Mouse (Mus musculus): ENCODE data around the gene Nipal4. TPM values are rescaled to one million over a fixed set of nuclear protein-coding genes. Genes with fewer than 3 reads are reported as not detected.

Gene Nipal4
- polyA plus RNA-seq, 1 experiment from 2014 or later: 0.11 TPM

- no peak for ATAC-seq (ENCODE audit: low read depth)
- peaks cover 56% of the 10 kb centered on the region for H3K36me3 ChIP-seq
- no peak overlapping the region for H3K27ac ChIP-seq (replicated peaks)
- no peaks in the 10 kb centered on the region for H3K4me1 ChIP-seq (replicated peaks)
- no peaks in the 10 kb centered on the region for H3K27me3 ChIP-seq
- no peak overlapping the region for H3K4me3 ChIP-seq
- H3K9ac ChIP-seq: no peak overlapping the region
- H3K9me3 ChIP-seq: no peaks in the 10 kb centered on the region
- no peak overlapping the region for H3K4me2 ChIP-seq
- WGBS: 86% methylated on average over 11 of the region's 11 CpGs
Observed at GRCm38 (mm10) chr11:46145163-46145875, 21.0 kb downstream of the Nipal4 start.

GRCm38 (mm10) chr11:46143342-46143741 lies 23.0 kb downstream of the Nipal4 start:
- no peak overlapping the region for H3K27ac ChIP-seq (replicated peaks)
- H3K36me3 ChIP-seq: peaks cover 76% of the 10 kb centered on the region
- ATAC-seq (ENCODE audit: low read depth): no peak
- no peak overlapping the region for H3K4me3 ChIP-seq
- no peaks in the 10 kb centered on the region for H3K9me3 ChIP-seq
- no peak overlapping the region for H3K9ac ChIP-seq
- no peaks in the 10 kb centered on the region for H3K27me3 ChIP-seq
- no peak overlapping the region for H3K4me2 ChIP-seq
- 84% methylated on average over 6 of the region's 6 CpGs for WGBS
- H3K4me1 ChIP-seq (replicated peaks): no peaks in the 10 kb centered on the region

DNA sequence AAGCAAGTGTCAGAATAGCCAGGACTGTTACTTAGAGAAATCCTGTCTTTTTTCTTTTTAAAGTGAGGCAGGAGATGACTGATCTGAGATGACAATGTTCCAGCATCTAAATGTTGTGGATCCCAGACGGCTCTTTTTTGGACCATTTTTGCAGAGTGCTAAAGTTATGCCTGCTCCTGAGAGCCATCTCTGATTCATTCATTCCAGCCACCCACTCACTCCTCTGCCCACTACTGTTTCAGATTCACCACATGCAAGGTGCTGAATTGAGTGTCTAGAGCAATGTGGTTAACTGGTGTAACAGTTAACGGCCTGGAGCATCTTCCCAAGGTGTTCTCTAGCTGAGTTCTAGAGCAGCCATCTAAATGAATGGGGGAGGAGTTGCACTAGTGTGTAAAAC lies 31.4 kb downstream of the Nipal4 start:
- WGBS: 93% methylated on average over 2 of the region's 2 CpGs
- ATAC-seq (ENCODE audit: low read depth): no peak
- no peak overlapping the region for H3K4me3 ChIP-seq
- no peak overlapping the region for H3K9ac ChIP-seq
- peaks cover 77% of the 10 kb centered on the region for H3K36me3 ChIP-seq
- no peak overlapping the region for H3K4me2 ChIP-seq
- no peaks in the 10 kb centered on the region for H3K4me1 ChIP-seq (replicated peaks)
- H3K9me3 ChIP-seq: no peaks in the 10 kb centered on the region
- H3K27ac ChIP-seq (replicated peaks): no peak overlapping the region
- H3K27me3 ChIP-seq: no peaks in the 10 kb centered on the region

- 91% methylated on average over 17 of the region's 17 CpGs for WGBS
- H3K9me3 ChIP-seq: no peaks in the 10 kb centered on the region
- no peak overlapping the region for H3K4me2 ChIP-seq
- H3K4me3 ChIP-seq: no peak overlapping the region
- no peak overlapping the region for H3K9ac ChIP-seq
- no peaks in the 10 kb centered on the region for H3K27me3 ChIP-seq
- H3K4me1 ChIP-seq (replicated peaks): no peaks in the 10 kb centered on the region
- no peak for ATAC-seq (ENCODE audit: low read depth)
- H3K27ac ChIP-seq (replicated peaks): no peak overlapping the region
- H3K36me3 ChIP-seq: peaks cover 69% of the 10 kb centered on the region
Observed at GRCm38 (mm10) chr11:46131022-46131986, 35.0 kb downstream of the Nipal4 start.

DNA sequence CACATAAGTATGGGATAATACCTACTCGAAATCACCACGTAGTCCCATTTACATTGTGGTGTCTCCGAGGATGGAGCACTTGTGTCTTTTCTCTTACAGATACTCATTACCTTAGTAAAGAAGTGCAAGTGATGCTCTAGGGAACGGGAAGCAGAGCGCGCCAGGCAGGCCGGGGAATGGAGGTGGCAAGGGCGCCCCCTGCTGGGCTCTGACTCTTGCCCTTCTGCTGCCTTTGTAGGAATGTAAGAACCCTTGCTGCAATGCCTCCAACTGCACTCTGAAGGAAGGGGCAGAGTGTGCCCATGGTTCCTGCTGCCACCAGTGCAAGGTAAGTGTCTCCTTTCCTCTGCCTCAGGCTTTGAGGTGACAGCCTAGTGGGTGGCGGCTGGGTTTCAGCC lies 37.8 kb downstream of the Nipal4 start:
- no peak for ATAC-seq (ENCODE audit: low read depth)
- Histone ChIP-seq H3K9me3 (no peaks in the 10 kb centered on the region), H3K27me3 (no peaks in the 10 kb centered on the region), H3K27ac (replicated peaks) (no peak overlapping the region), H3K4me2 (no peak overlapping the region), H3K4me1 (replicated peaks) (no peaks in the 10 kb centered on the region), H3K9ac (no peak overlapping the region), H3K4me3 (no peak overlapping the region), H3K36me3 (peaks cover 68% of the 10 kb centered on the region)
- WGBS: 66% methylated on average over 9 of the region's 9 CpGs

DNA sequence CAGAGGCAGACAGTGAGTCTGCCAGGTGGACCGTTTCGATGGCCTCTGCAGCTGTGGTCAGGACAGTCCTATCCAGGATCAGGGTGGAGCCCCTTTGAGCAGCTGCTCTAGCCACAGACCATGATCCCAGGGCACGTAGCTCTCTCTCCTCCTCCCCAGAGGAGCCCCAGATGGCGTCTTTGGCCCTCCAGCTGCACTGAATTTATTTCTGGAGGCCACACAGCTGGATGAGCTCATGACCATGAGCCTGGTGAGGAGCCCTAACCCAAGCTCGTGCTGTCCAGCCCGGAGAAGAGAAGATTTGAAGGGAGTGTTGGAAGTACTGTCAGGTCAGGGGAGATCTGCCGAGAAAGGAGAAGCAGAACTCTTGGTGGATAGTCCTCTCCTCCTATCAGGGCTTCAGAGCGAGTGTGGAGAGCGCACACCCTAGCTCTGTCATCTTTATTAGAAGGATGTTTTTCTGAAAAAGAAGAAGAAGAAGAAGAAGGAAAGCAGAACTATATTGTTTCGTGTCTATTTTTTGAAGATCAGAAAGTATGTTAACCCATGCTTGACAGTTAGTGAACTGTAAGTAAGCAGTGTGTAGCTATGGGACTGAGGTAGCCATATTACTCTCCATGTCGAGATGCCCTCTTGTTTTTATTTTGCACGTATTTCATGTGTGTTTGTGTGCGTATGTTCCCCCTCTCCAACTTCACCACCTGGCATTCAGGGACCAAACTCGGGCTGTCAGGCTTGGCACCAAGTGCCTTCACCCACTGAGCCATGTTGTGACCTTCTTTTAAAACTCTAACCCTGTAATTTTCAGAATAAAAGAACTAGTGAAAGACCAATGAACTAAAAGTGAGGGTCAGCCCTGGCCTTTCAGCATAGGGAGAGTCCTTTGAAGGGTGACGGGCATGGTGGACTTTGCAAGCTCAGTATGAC lies 38.4 kb downstream of the Nipal4 start:
- WGBS: 84% methylated on average over 15 of the region's 15 CpGs
- Histone ChIP-seq H3K4me3 (no peak overlapping the region), H3K4me1 (replicated peaks) (no peaks in the 10 kb centered on the region), H3K27me3 (no peaks in the 10 kb centered on the region), H3K27ac (replicated peaks) (no peak overlapping the region), H3K9me3 (no peaks in the 10 kb centered on the region), H3K4me2 (no peak overlapping the region), H3K36me3 (peaks cover 74% of the 10 kb centered on the region), H3K9ac (no peak overlapping the region)
- ATAC-seq (ENCODE audit: low read depth): no peak

DNA sequence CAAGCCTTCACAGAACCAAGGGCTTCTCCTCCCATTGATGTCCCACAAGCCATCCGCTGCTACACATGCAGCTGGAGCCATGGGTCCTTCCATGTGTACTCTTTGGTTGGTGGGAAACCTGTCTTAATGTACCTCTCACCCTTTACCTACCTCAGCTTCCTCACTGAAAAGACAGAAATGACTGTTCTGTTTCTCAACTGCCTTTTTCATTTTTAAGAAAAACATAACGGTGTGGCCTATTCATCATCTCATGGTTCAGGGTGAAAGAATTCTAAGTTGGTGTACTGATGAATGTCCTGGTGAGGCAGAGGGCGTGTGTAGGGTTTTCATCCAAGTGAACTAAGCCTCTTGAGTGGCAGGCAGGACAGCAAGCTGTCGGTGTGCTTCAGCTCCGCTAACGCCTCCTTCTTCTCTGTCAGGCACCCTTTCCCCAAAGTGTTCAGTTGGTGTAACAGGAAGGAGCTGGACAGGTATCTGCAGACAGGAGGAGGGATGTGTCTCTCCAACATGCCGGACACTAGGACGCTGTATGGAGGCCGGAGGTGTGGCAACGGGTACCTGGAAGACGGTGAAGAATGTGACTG lies 39.4 kb downstream of the Nipal4 start:
- 94% methylated on average over 11 of the region's 11 CpGs for WGBS
- Histone ChIP-seq H3K9ac (no peak overlapping the region), H3K36me3 (peaks cover 79% of the 10 kb centered on the region), H3K4me2 (no peak overlapping the region), H3K4me3 (no peak overlapping the region), H3K4me1 (replicated peaks) (no peaks in the 10 kb centered on the region), H3K27ac (replicated peaks) (no peak overlapping the region), H3K9me3 (no peaks in the 10 kb centered on the region), H3K27me3 (no peaks in the 10 kb centered on the region)
- ATAC-seq (ENCODE audit: low read depth): no peak

DNA sequence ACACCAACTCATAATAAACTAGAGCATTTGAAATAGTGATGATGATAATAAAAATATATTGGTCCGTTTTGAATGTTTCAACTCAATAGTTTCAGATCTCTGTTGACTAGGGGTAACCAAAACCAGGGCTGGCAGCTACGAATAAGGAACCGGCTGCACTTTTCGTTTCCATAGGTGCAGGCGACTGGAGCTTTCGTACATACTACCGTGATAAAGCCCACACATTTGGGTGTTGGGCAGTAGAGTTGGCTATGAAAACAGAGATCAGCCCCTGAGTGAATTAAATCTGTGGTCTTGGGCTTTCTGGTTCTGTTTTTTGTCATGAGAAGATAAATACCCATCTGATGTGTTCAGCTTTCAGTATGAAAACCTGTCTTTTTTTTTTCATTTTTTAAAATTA lies 40.0 kb downstream of the Nipal4 start:
- WGBS: 94% methylated on average over 7 of the region's 7 CpGs
- H3K4me3 ChIP-seq: no peak overlapping the region
- H3K9me3 ChIP-seq: no peaks in the 10 kb centered on the region
- no peak overlapping the region for H3K27ac ChIP-seq (replicated peaks)
- no peak overlapping the region for H3K9ac ChIP-seq
- no peaks in the 10 kb centered on the region for H3K27me3 ChIP-seq
- H3K4me2 ChIP-seq: no peak overlapping the region
- ATAC-seq (ENCODE audit: low read depth): no peak
- peaks cover 78% of the 10 kb centered on the region for H3K36me3 ChIP-seq
- no peaks in the 10 kb centered on the region for H3K4me1 ChIP-seq (replicated peaks)

DNA sequence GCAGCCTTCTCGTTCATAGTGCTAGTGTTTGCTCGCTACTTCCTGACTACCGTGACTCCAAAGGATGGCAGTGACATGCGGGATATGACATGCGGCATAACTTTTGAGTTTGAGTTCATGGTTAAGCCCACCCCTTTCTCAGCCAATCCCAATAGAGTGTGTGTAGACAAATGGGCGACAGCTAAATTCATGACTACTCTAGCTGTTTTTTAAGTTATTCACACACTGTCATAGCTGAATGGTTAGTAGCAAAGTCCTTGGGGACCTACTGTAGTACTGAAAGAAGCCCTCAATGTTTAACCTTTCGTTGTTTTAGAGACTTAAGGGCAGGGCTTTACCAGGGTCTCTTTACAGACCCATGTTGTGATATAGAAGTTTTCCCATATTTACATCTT lies 40.5 kb downstream of the Nipal4 start:
- no peaks in the 10 kb centered on the region for H3K27me3 ChIP-seq
- no peak overlapping the region for H3K27ac ChIP-seq (replicated peaks)
- H3K9me3 ChIP-seq: no peaks in the 10 kb centered on the region
- ATAC-seq (ENCODE audit: low read depth): no peak
- no peak overlapping the region for H3K9ac ChIP-seq
- H3K4me1 ChIP-seq (replicated peaks): no peaks in the 10 kb centered on the region
- no peak overlapping the region for H3K4me2 ChIP-seq
- WGBS: 94% methylated on average over 7 of the region's 7 CpGs
- no peak overlapping the region for H3K4me3 ChIP-seq
- H3K36me3 ChIP-seq: peaks cover 79% of the 10 kb centered on the region

- WGBS: 92% methylated on average over 12 of the region's 12 CpGs
- peaks cover 79% of the 10 kb centered on the region for H3K36me3 ChIP-seq
Observed at GRCm38 (mm10) chr11:46125093-46125834, 41.0 kb downstream of the Nipal4 start.

DNA sequence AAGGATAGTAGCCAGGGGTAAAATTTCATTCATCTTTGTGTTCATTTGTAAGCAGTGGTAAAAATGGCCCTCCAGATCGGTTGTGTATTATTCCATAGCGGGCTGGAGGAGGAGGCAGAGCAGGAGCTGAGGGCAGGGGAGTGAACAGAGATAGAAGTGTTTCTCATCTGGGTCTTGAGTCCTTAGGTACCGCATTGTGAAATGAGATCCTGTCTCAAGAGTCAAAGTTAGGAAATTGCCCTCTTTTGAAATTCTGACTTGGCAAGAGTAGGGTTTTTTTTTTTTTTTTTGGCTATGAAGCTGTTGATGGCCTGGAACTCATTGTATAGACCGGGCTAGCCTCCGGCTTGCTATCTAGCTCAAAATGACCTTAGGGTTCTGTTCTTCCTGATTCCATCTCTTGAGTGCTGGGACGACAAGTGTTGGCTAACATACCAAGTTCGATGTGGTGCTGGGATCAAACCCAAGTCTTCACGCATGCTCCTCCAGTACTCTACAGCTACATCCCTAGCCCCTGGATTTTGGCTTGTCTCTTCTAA lies 42.9 kb downstream of the Nipal4 start:
- Histone ChIP-seq H3K4me1 (replicated peaks) (no peaks in the 10 kb centered on the region), H3K27ac (replicated peaks) (no peak overlapping the region)
- ATAC-seq (ENCODE audit: low read depth): no peak

More at GRCm38 (mm10) chr11:46125093-46125834, 41.0 kb downstream of the Nipal4 start:
- no peak for ATAC-seq (ENCODE audit: low read depth)
- Histone ChIP-seq H3K9me3 (no peaks in the 10 kb centered on the region), H3K9ac (no peak overlapping the region), H3K27ac (replicated peaks) (no peak overlapping the region), H3K27me3 (no peaks in the 10 kb centered on the region), H3K4me1 (replicated peaks) (no peaks in the 10 kb centered on the region), H3K4me2 (no peak overlapping the region), H3K4me3 (no peak overlapping the region)

More for the DNA sequence above, 42.9 kb downstream of the Nipal4 start:
- H3K4me3 ChIP-seq: no peak overlapping the region
- peaks cover 84% of the 10 kb centered on the region for H3K36me3 ChIP-seq
- H3K9me3 ChIP-seq: no peaks in the 10 kb centered on the region
- H3K9ac ChIP-seq: no peak overlapping the region
- 92% methylated on average over 8 of the region's 8 CpGs for WGBS
- H3K4me2 ChIP-seq: no peak overlapping the region
- H3K27me3 ChIP-seq: no peaks in the 10 kb centered on the region

Measured in neural tube, embryonic 13.5 days (tissue).